Mouse (Mus musculus) midbrain, embryonic 15.5 days (tissue): ENCODE data around the gene Rab33b. TPM values are rescaled to one million over a fixed set of nuclear protein-coding genes. Genes with fewer than 3 reads are reported as not detected.

ENCODE experiments used
- ATAC-seq: fragments of 200-750 bp; cut with Nextera tagmentation; replicated peaks from 2 replicates; pipeline ENCODE4 v1.8.0; 2017; ENCODE audit warnings: moderate TSS enrichment
- H3K27ac ChIP-seq: fragments of 300-500 bp; sonication (generic); 2 replicates; pipeline ENCODE4 v1.5.1; 2015; ENCODE audit warnings: mild to moderate bottlenecking, inconsistent platforms
- H3K27me3 ChIP-seq: fragments of 300-500 bp; sonication (generic); replicated peaks from 2 replicates; pipeline ENCODE4 v1.6.1; 2015; ENCODE audit warnings: inconsistent platforms
- H3K36me3 ChIP-seq: fragments of 300-500 bp; sonication (generic); replicated peaks from 2 replicates; pipeline ENCODE4 v1.6.1; 2015; ENCODE audit warnings: inconsistent platforms
- H3K4me1 ChIP-seq: fragments of 300-500 bp; sonication (generic); 2 replicates; pipeline ENCODE4 v1.6.1; 2015; ENCODE audit warnings: inconsistent platforms
- H3K4me2 ChIP-seq: fragments of 300-500 bp; sonication (generic); 2 replicates; pipeline ENCODE4 v1.6.1; 2015; ENCODE audit warnings: inconsistent platforms, mild to moderate bottlenecking, moderate library complexity
- H3K4me3 ChIP-seq: fragments of 300-500 bp; sonication (generic); 2 replicates; pipeline ENCODE4 v1.5.1; 2015; ENCODE audit warnings: mild to moderate bottlenecking, inconsistent platforms
- H3K9ac ChIP-seq: fragments of 300-500 bp; sonication (generic); 2 replicates; pipeline ENCODE4 v1.6.1; 2015; ENCODE audit warnings: mild to moderate bottlenecking, inconsistent platforms
- H3K9me3 ChIP-seq: fragments of 300-500 bp; sonication (generic); 2 replicates; pipeline ENCODE4 v1.6.1; 2016; ENCODE audit warnings: inconsistent platforms
- WGBS: fragments of 180-500 bp; shearing (Covaris S2); methylation state at CpG from one replicate; pipeline ENCODE4 v1.1.7; 2015; ENCODE audit warnings: mixed read lengths; 5-methylcytosine and 5-hydroxymethylcytosine counted together
- polyA plus RNA-seq: library from polyadenylated mRNA; unstranded; fragments of >200 nt; fragmentation: Nextera tagmentation; extraction: Ambion mirVana; gene quantifications from 2 replicates; pipeline ENCODE4 v1.2.1, GENCODE M21; 2015

The Rab33b gene
- polyA plus RNA-seq, 1 experiment from 2014 or later, result 28.4 TPM

DNA sequence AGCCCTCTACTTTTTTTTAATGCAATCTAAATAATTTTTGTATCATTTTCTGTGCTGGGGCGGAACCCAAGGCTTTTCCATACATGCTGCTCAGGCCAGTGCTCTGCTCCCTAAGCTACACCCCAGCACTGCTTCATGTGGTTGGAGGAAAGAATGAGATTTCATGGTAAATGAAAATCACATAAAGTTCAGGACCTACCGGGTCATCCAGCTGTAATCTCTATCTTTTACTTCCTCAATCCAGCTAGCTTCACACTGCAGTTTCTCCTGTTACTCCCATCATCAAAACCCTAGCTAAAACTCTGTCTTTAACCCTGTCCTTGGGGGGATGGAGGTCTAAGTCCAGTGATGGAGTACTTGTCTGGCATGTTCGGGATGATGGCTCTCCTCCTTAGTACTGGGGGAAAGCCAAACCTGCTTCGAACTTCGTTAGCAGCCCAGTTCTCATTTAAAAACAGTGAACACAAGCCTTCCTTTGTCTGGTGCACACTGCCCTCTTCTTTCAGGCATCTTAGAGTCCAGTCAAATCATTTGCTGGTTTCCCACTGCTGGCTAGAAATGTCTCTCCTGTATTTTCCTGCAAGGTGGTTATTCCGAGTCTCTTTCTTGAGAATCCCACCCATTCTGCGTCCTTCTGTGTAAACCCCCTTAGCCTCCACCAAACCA is 6.5 kb downstream of the Rab33b start:
- Histone ChIP-seq H3K27ac (no peak overlapping the region), H3K9me3 (no peaks in the 10 kb centered on the region), H3K4me1 (peaks cover 16% of the 10 kb centered on the region), H3K4me2 (no peak overlapping the region), H3K27me3 (no peaks in the 10 kb centered on the region), H3K9ac (no peak overlapping the region), H3K36me3 (peaks cover 12% of the 10 kb centered on the region), H3K4me3 (no peak overlapping the region)
- no peak for ATAC-seq
- WGBS, result 83% methylated on average over 7 of the region's 7 CpGs

DNA sequence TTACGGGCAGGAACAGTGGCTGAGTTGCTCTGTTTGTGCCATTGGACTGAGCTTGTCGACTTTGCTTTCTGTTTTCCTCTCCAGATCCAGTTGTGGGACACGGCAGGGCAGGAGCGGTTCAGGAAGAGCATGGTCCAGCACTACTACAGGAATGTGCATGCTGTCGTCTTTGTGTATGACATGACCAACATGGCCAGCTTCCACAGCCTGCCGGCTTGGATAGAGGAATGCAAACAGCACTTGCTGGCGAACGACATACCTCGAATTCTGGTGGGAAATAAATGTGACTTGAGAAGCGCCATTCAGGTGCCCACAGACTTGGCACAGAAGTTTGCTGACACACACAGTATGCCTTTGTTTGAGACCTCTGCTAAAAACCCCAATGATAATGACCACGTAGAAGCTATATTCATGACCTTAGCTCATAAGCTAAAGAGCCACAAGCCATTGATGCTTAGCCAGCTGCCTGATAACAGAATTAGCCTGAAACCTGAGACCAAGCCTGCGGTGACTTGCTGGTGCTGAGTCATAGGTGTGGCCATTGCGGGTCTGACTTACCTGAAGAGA is 9.6 kb downstream of the Rab33b start:
- Histone ChIP-seq H3K27ac (no peak overlapping the region), H3K27me3 (no peaks in the 10 kb centered on the region), H3K4me3 (no peak overlapping the region), H3K9ac (no peak overlapping the region), H3K36me3 (peaks cover 16% of the 10 kb centered on the region), H3K9me3 (no peaks in the 10 kb centered on the region), H3K4me1 (no peaks in the 10 kb centered on the region), H3K4me2 (no peak overlapping the region)
- 92% methylated on average over 13 of the region's 13 CpGs for WGBS
- ATAC-seq, result no peak

DNA sequence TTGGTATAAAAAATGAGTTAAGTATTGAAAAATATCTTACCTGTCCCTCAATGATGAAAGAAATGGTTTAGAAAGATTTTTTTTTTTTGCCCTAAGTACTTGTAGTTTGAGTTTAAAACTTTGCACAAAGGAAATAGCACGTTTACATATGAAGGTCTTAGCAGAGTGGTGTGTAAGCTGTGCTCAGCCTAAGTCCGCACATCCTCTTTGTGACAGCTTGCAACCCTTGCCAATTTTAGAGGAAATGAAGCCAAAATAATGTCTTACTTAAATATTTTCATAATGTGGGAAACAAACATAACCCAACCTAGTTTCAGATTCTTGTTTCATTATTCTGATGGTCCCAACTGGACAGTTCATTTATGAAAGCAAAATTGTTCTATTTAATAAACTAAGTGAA is 10.7 kb downstream of the Rab33b start:
- 80% methylated on average over 2 of the region's 2 CpGs for WGBS
- Histone ChIP-seq H3K9ac (no peak overlapping the region), H3K4me2 (no peak overlapping the region), H3K4me3 (no peak overlapping the region), H3K9me3 (no peaks in the 10 kb centered on the region), H3K27me3 (no peaks in the 10 kb centered on the region), H3K36me3 (peaks cover 16% of the 10 kb centered on the region), H3K4me1 (no peaks in the 10 kb centered on the region), H3K27ac (no peak overlapping the region)
- no peak for ATAC-seq

DNA sequence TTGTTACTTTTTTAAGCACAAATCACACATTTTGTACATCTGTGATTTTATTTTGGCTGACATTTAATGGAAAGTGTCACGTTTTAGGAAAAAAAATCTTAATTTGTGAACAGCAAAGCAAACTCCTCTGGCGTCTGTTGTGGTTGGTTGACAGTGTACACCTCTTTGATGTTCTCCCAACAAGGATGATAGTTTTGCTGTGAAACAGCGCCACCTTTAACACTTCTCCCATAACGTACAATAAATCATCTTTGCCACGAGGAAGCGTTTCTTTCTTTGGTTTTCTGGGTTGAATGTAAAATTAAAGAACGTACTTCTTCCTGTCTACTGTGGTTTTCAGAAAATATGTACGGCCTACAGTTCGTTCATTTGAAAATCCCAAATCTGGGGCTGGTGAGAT is 11.9 kb downstream of the Rab33b start:
- Histone ChIP-seq H3K36me3 (peaks cover 16% of the 10 kb centered on the region), H3K27ac (no peak overlapping the region), H3K4me3 (no peak overlapping the region), H3K9ac (no peak overlapping the region), H3K27me3 (no peaks in the 10 kb centered on the region), H3K4me2 (no peak overlapping the region), H3K9me3 (no peaks in the 10 kb centered on the region), H3K4me1 (no peaks in the 10 kb centered on the region)
- no peak for ATAC-seq
- 96% methylated on average over 9 of the region's 9 CpGs for WGBS

DNA sequence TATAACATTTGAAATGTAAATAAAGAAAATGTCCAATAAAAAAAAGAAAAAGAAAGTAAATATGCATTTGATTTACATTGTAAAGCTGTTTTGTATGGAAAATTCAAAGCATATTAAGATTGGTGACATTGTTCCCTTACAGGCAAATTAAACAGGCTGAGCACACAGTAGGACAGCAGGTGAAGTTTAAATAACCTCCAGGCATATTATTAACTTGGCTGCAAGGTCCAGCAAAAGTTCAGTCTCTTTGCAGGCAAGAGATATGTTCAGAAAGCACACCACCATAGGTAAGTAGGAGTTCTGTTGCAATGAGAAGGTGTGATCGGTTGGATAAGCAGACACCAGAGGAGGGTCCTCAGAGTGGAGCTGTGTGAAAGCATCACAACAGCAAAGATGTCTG is 14.3 kb downstream of the Rab33b start:
- no peak overlapping the region for H3K4me2 ChIP-seq
- H3K27me3 ChIP-seq, result no peaks in the 10 kb centered on the region
- no peaks in the 10 kb centered on the region for H3K9me3 ChIP-seq
- no peak overlapping the region for H3K9ac ChIP-seq
- peaks cover 16% of the 10 kb centered on the region for H3K36me3 ChIP-seq
- WGBS, result 94% methylated on average over 1 of the region's 1 CpGs
- no peak overlapping the region for H3K4me3 ChIP-seq
- H3K27ac ChIP-seq, result no peak overlapping the region
- ATAC-seq, result no peak
- no peaks in the 10 kb centered on the region for H3K4me1 ChIP-seq

DNA sequence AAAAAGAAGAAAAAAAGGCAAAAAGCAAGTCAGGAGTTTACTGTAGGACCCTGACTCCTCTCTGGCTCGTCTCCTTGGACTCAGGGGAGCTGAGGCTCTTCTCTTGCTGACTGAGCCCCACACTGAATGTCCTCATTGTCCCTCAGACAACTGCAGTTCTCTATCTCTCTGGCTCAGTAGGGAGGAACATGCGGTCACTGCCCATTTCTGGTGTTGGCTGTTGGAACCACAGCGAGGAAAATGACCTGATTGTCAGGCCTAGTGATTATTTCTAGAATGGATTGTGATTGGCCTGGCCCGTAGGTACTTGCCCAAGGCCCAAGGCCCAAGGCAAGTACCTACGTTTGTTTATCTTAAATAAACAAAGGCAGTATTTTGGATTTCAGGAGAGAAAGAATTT is 14.9 kb downstream of the Rab33b start:
- Histone ChIP-seq H3K4me1 (no peaks in the 10 kb centered on the region), H3K27me3 (no peaks in the 10 kb centered on the region), H3K4me3 (no peak overlapping the region), H3K27ac (no peak overlapping the region), H3K9ac (no peak overlapping the region), H3K4me2 (no peak overlapping the region), H3K36me3 (peaks cover 10% of the 10 kb centered on the region), H3K9me3 (no peaks in the 10 kb centered on the region)
- 78% methylated on average over 5 of the region's 5 CpGs for WGBS
- ATAC-seq, result no peak

DNA sequence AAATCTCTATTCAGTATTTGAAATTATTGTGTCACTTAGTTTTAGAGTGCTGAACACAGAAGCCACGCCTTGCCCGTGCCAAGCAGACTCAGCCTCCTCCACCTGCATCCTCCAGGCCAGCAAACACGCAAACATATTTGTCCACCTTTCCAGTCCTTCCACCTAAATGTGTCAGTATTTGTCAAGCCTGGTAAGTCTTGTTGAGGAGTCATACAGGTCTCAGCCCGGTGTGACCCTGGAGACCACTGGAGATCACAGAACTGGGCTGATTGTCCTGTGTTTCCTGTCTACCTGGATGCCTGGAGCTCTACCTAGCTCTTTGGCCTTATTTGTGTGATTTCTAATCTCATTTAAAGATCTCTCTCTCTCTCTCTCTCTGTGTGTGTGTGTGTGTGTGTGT is 16.2 kb downstream of the Rab33b start:
- Histone ChIP-seq H3K4me2 (no peak overlapping the region), H3K27ac (no peak overlapping the region), H3K36me3 (peaks cover 4% of the 10 kb centered on the region; the same call in 1 of the 2 replicates), H3K4me1 (no peaks in the 10 kb centered on the region), H3K9me3 (no peaks in the 10 kb centered on the region), H3K9ac (no peak overlapping the region), H3K27me3 (no peaks in the 10 kb centered on the region), H3K4me3 (no peak overlapping the region)
- ATAC-seq, result no peak
- WGBS, result 87% methylated on average over 4 of the region's 4 CpGs

DNA sequence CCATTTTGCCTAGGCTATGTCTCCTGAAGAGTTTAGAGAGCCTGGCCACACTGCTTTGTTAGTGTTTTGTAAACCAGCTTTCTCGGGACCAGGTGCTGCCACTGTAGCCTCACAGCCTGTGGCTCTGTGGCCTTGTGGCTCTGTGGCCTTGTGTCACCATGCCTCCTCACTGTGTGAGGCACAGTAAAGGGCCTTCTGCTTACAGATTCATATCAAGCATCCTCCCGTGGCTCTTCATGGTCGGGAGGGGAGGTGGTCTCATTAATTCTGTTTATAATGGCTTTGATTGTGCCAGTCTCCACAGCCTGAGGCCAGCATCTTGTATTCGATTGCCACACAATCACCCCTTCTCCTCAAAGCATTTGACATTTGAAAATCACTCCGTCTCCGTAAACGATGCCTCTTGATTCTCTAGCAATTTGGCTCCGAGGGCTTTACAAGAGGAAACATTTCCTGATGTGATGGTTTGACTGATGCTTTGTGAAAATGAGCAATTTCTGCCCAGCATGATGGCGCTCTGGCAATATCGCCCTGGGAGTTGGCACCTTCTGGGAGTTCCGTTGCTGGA is 20.7 kb downstream of the Rab33b start:
- no peak overlapping the region for H3K27ac ChIP-seq
- WGBS, result 51% methylated on average over 11 of the region's 11 CpGs
- 0 out of 2 replicates have a peak, but pooled peaks have one; percentile 20 for ATAC-seq

DNA sequence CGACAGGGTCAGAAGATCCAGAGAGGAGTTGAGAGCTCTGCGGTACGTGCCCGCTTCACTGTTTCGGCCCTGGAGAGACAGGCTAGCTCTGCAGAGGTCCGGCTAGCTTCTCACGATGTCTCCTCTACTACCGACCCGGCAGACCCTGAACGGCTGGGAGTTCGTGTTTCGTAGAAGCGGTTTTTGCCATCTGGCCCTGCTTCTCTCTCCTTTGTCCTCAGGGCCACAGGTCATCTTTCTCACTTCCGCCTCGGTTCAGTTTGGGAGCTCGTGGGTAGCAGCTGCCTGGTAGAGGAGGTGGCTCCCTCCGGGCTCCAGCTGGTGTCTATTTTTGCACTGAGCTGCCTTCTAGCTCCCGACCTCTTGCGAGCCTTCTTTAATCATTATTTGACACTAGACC is 21.7 kb downstream of the Rab33b start:
- no peak overlapping the region for H3K27ac ChIP-seq
- WGBS, result 57% methylated on average over 19 of the region's 19 CpGs
- no peaks in the 10 kb centered on the region for H3K4me1 ChIP-seq
- H3K36me3 ChIP-seq, result no peaks in the 10 kb centered on the region
- H3K9ac ChIP-seq, result no peak overlapping the region
- no peaks in the 10 kb centered on the region for H3K9me3 ChIP-seq
- no peaks in the 10 kb centered on the region for H3K27me3 ChIP-seq
- H3K4me3 ChIP-seq, result no peak overlapping the region
- ATAC-seq, result no peak
- no peak overlapping the region for H3K4me2 ChIP-seq

More for the DNA sequence above, 20.7 kb downstream of the Rab33b start:
- Histone ChIP-seq H3K9me3 (no peaks in the 10 kb centered on the region), H3K36me3 (no peaks in the 10 kb centered on the region), H3K4me1 (no peaks in the 10 kb centered on the region), H3K27me3 (no peaks in the 10 kb centered on the region), H3K4me2 (no peak overlapping the region), H3K9ac (no peak overlapping the region), H3K4me3 (no peak overlapping the region)

DNA sequence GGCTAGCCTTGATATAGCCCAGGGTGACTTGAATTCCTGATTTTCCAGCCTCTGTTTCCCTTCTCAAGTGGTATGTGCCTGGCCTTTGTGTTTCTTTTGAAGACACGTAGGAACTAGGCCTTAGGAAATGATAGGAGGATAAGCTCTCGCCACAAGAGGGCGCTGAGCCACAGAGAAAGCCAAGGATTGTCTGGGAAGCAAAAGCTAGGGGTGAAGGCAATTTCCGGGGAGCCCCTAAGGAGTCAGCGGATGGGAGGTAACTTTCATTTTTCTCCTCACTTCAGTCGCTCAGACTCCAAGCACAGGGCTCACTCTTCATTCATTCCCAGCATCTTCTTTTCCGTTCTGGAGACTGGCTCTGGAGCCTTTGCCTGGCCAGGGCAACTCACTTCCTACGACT is 27.2 kb downstream of the Rab33b start:
- 29% methylated on average over 8 of the region's 8 CpGs for WGBS
- no peaks in the 10 kb centered on the region for H3K27me3 ChIP-seq
- no peak for ATAC-seq

DNA sequence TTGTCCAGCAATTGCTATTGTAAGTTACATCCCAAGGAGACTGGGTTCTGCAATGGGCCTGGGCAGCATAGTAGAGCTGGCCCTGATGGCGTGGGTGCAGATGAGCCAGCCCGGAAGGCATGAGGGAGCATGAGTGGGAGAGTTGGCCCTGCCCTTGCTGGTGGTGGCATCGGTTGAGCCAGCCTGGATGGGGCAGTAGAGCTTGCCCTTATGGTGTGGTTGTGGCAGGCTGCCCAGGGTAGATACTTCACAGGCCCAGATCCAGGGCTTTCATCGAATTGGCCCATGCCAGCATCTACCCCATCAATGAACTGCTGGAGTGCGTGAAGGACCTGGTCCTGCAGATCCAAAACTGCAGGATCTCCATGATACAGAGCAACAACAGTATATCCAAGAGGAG is 28.3 kb downstream of the Rab33b start:
- Histone ChIP-seq H3K36me3 (no peaks in the 10 kb centered on the region), H3K27ac (no peak overlapping the region), H3K4me3 (no peak overlapping the region), H3K9me3 (no peaks in the 10 kb centered on the region), H3K4me1 (no peaks in the 10 kb centered on the region), H3K4me2 (no peak overlapping the region), H3K9ac (no peak overlapping the region), H3K27me3 (no peaks in the 10 kb centered on the region)
- WGBS, result 94% methylated on average over 5 of the region's 5 CpGs
- ATAC-seq, result no peak

More for the DNA sequence above, 27.2 kb downstream of the Rab33b start:
- no peak overlapping the region for H3K4me2 ChIP-seq
- no peak overlapping the region for H3K27ac ChIP-seq
- no peak overlapping the region for H3K4me3 ChIP-seq
- no peaks in the 10 kb centered on the region for H3K4me1 ChIP-seq
- no peaks in the 10 kb centered on the region for H3K9me3 ChIP-seq
- H3K36me3 ChIP-seq, result no peaks in the 10 kb centered on the region
- no peak overlapping the region for H3K9ac ChIP-seq

DNA sequence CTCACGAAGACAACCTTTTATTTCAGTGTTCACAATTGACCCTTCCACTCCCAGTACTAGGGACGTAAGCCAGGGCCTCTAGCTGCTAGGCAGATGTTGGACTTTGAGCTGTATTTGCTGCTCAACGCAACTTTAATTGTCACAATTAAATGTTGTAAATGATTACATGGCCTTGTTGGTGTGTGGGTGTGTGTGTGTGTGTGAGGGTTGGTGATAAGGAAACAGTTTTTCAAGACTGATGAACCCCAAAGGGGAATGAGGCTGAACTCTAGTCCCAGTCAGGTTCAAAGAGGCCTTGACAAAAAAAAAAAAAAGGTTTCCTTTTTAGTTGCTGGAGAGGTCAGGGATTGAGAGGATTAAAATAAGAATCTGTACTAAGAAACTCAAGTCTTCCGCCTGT is 33.7 kb downstream of the Rab33b start:
- peaks cover 12% of the 10 kb centered on the region; the same call in 1 of the 2 replicates for H3K36me3 ChIP-seq
- H3K9me3 ChIP-seq, result no peaks in the 10 kb centered on the region
- no peak overlapping the region for H3K9ac ChIP-seq
- no peak overlapping the region for H3K4me2 ChIP-seq
- no peak overlapping the region for H3K27ac ChIP-seq
- no peak for ATAC-seq
- H3K27me3 ChIP-seq, result no peaks in the 10 kb centered on the region
- H3K4me1 ChIP-seq, result no peaks in the 10 kb centered on the region
- H3K4me3 ChIP-seq, result no peak overlapping the region
- WGBS, result 78% methylated on average over 4 of the region's 4 CpGs
